Mouse (Mus musculus) MEL (cell line): ENCODE measurements around the gene Slc25a24. TPM values are rescaled to one million over a fixed set of nuclear protein-coding genes. Genes with fewer than 3 reads are reported as not detected.
A peak's percentile ranks its signal among the peaks of the same experiment; 100 is the strongest.

ENCODE experiments used
- DNase-seq: peaks from one replicate; pipeline ENCODE4 v3.0.0; 2011; ENCODE audit warnings: low read depth, low spot score
- H3K27ac ChIP-seq: 2 replicates; pipeline ENCODE4 v1.5.1; 2012; ENCODE audit warnings: low read depth, mild to moderate bottlenecking, control low read depth, low read length, moderate library complexity; ENCODE audit not compliant: control insufficient read depth
- H3K27me3 ChIP-seq, 2 experiments: fragments of 150-350 bp in 1 of 2; sonication (generic) in 1 of 2; 2 replicates each; pipeline ENCODE4 v1.6.1; 2012; ENCODE audit warnings: low read length in 2 of 2, mild to moderate bottlenecking in 2 of 2, improper control_type of control experiment in 1 of 2, moderate library complexity in 1 of 2; ENCODE audit not compliant: insufficient read depth in 2 of 2, control insufficient read depth in 1 of 2
- H3K36me3 ChIP-seq, 2 experiments: 2 replicates each; pipeline ENCODE4 v1.6.1; 2012 to 2014; ENCODE audit warnings: low read length in 2 of 2, improper control_type of control experiment in 1 of 2, inconsistent platforms in 1 of 2, mild to moderate bottlenecking in 1 of 2; ENCODE audit not compliant: insufficient read depth in 2 of 2, control insufficient read depth in 1 of 2
- H3K4me1 ChIP-seq, 2 experiments: fragments of 150-350 bp in 1 of 2; sonication (generic) in 1 of 2; 2 replicates each; pipeline ENCODE4 v1.6.1; 2012; ENCODE audit warnings: low read length in 2 of 2, improper control_type of control experiment in 1 of 2, mild to moderate bottlenecking in 1 of 2; ENCODE audit not compliant: insufficient read depth in 2 of 2, control insufficient read depth in 1 of 2
- H3K4me3 ChIP-seq, 2 experiments: fragments of 150-350 bp in 1 of 2; sonication (generic) in 1 of 2; 2 replicates each; pipeline ENCODE4 v1.5.1; 2012; ENCODE audit warnings: low read depth in 2 of 2, low read length in 2 of 2, mild to moderate bottlenecking in 2 of 2, moderate library complexity in 2 of 2, control low read depth in 1 of 2, improper control_type of control experiment in 1 of 2; ENCODE audit not compliant: control insufficient read depth in 1 of 2, insufficient read depth in 1 of 2
- H3K79me2 ChIP-seq: 2 replicates; pipeline ENCODE4 v1.6.1; 2012; ENCODE audit warnings: mild to moderate bottlenecking, low read length, moderate library complexity; ENCODE audit not compliant: control insufficient read depth, poor library complexity, insufficient read depth
- H3K9ac ChIP-seq: 2 replicates; pipeline ENCODE4 v1.6.1; 2012; ENCODE audit warnings: low read depth, mild to moderate bottlenecking, control low read depth, low read length, moderate library complexity; ENCODE audit not compliant: control insufficient read depth, poor library complexity, severe bottlenecking
- H3K9me3 ChIP-seq: fragments of 150-350 bp; sonication (generic); replicated peaks from 2 replicates; pipeline ENCODE4 v1.6.1; 2012; ENCODE audit warnings: mild to moderate bottlenecking, low read length, improper control_type of control experiment, moderate library complexity; ENCODE audit not compliant: insufficient read depth
- CHD1 ChIP-seq: IDR thresholded peaks from 2 replicates; pipeline ENCODE4 v1.6.1; 2012; ENCODE audit warnings: low read depth, mild to moderate bottlenecking, inconsistent platforms, low read length, improper control_type of control experiment
- ELF1 ChIP-seq: IDR thresholded peaks from 2 replicates; pipeline ENCODE4 v1.6.1; 2014; ENCODE audit warnings: low read depth, mild to moderate bottlenecking, inconsistent platforms, low read length, improper control_type of control experiment, moderate library complexity
- EP300 ChIP-seq, 2 experiments: IDR thresholded peaks; 2 replicates each; pipeline ENCODE4 v1.6.1; 2011; ENCODE audit warnings: improper control_type of control experiment in 2 of 2, low read length in 2 of 2, low read depth in 1 of 2, mild to moderate bottlenecking in 1 of 2
- ETS1 ChIP-seq: IDR thresholded peaks from 2 replicates; pipeline ENCODE4 v1.6.1; 2012; ENCODE audit warnings: low read depth, mild to moderate bottlenecking, inconsistent platforms, low read length, improper control_type of control experiment, moderate library complexity
- GATA1 ChIP-seq: IDR thresholded peaks from 2 replicates; pipeline ENCODE4 v1.6.1; 2011; ENCODE audit warnings: low read depth, low read length, improper control_type of control experiment
- HCFC1 ChIP-seq: IDR thresholded peaks from 2 replicates; pipeline ENCODE4 v1.6.1; 2012; ENCODE audit warnings: low read depth, mild to moderate bottlenecking, inconsistent platforms, low read length, improper control_type of control experiment, moderate library complexity
- JUND ChIP-seq: IDR thresholded peaks from 2 replicates; pipeline ENCODE4 v1.6.1; 2011; ENCODE audit warnings: low read depth, mild to moderate bottlenecking, improper control_type of control experiment, low read length
- KAT2A ChIP-seq: conservative IDR thresholded peaks from 2 replicates; pipeline ENCODE4 v1.6.1; 2012; ENCODE audit warnings: low read depth, low read length, improper control_type of control experiment, inconsistent platforms
- MAX ChIP-seq: IDR thresholded peaks from 2 replicates; pipeline ENCODE4 v1.6.1; 2011; ENCODE audit warnings: low read length, improper control_type of control experiment
- MAZ ChIP-seq: IDR thresholded peaks from 2 replicates; pipeline ENCODE4 v1.6.1; 2012; ENCODE audit warnings: low read depth, mild to moderate bottlenecking, inconsistent platforms, low read length, improper control_type of control experiment
- MYB ChIP-seq: IDR thresholded peaks from 2 replicates; pipeline ENCODE4 v1.6.1; 2011; ENCODE audit warnings: mild to moderate bottlenecking, low read depth, low read length, improper control_type of control experiment
- NELFE ChIP-seq: IDR thresholded peaks from 2 replicates; pipeline ENCODE4 v1.6.1; 2011; ENCODE audit warnings: low read depth, low read length, improper control_type of control experiment
- NRF1 ChIP-seq: IDR thresholded peaks from 2 replicates; pipeline ENCODE4 v1.6.1; 2014; ENCODE audit warnings: low read depth, mild to moderate bottlenecking, inconsistent platforms, low read length, improper control_type of control experiment, moderate library complexity; ENCODE audit not compliant: poor library complexity, insufficient read depth, severe bottlenecking
- POLR2A ChIP-seq, 2 experiments: IDR thresholded peaks; 2 replicates each; pipeline ENCODE4 v1.6.1; 2011 to 2012; ENCODE audit warnings: low read length in 2 of 2, mild to moderate bottlenecking in 2 of 2, control low read depth in 1 of 2, improper control_type of control experiment in 1 of 2, low read depth in 1 of 2, moderate library complexity in 1 of 2; ENCODE audit not compliant: control insufficient read depth in 1 of 2, insufficient read depth in 1 of 2, poor library complexity in 1 of 2
- SIN3A ChIP-seq: IDR thresholded peaks from 2 replicates; pipeline ENCODE4 v1.6.1; 2012; ENCODE audit warnings: low read length, improper control_type of control experiment, inconsistent platforms
- TBP ChIP-seq: IDR thresholded peaks from 2 replicates; pipeline ENCODE4 v1.8.0; 2011; ENCODE audit warnings: low read depth, low read length, improper control_type of control experiment
- TCF12 ChIP-seq: IDR thresholded peaks from 2 replicates; pipeline ENCODE4 v1.6.1; 2014; ENCODE audit warnings: low read depth, mild to moderate bottlenecking, inconsistent platforms, low read length, improper control_type of control experiment, moderate library complexity
- USF1 ChIP-seq: IDR thresholded peaks from 2 replicates; pipeline ENCODE4 v1.6.1; 2014; ENCODE audit warnings: low read depth, mild to moderate bottlenecking, inconsistent platforms, low read length, improper control_type of control experiment, moderate library complexity
- ZC3H11A ChIP-seq: IDR thresholded peaks from 2 replicates; pipeline ENCODE4 v1.6.1; 2012; ENCODE audit warnings: low read depth, mild to moderate bottlenecking, inconsistent platforms, low read length, improper control_type of control experiment
- ZKSCAN1 ChIP-seq: IDR thresholded peaks from 2 replicates; pipeline ENCODE4 v1.6.1; 2012; ENCODE audit warnings: low read depth, mild to moderate bottlenecking, inconsistent platforms, low read length, improper control_type of control experiment, moderate library complexity
- ZNF384 ChIP-seq: IDR thresholded peaks from 2 replicates; pipeline ENCODE4 v1.6.1; 2012; ENCODE audit warnings: low read depth, mild to moderate bottlenecking, inconsistent platforms, low read length, improper control_type of control experiment
- polyA plus RNA-seq, 2 experiments: library from polyadenylated mRNA; stranded (reverse) in 1 of 2; unstranded in 1 of 2; fragments of >175 nt in 1 of 2; fragments of >200 nt in 1 of 2; gene quantifications; 2 replicates each; pipeline versions ENCODE4 v1.2.1 to v1.2.4; 2012; ENCODE audit warnings: low replicate concordance in 2 of 2, low read depth in 1 of 2; ENCODE audit not compliant: insufficient read length in 2 of 2, insufficient read depth in 1 of 2, missing spikeins in 1 of 2
- total RNA-seq: library from RNA; depleted of rRNA; stranded (reverse); fragments of 300-350 nt; gene quantifications from 2 replicates; pipeline ENCODE4 v1.2.3, GENCODE M21; 2012; rRNA removed

Slc25a24 gene
- total RNA-seq (5.5 and 5.6 TPM in 2 replicates), polyA plus RNA-seq (10 to 100 TPM in 1 of 2 experiments, not detected in 1; 14.3 TPM)

DNA sequence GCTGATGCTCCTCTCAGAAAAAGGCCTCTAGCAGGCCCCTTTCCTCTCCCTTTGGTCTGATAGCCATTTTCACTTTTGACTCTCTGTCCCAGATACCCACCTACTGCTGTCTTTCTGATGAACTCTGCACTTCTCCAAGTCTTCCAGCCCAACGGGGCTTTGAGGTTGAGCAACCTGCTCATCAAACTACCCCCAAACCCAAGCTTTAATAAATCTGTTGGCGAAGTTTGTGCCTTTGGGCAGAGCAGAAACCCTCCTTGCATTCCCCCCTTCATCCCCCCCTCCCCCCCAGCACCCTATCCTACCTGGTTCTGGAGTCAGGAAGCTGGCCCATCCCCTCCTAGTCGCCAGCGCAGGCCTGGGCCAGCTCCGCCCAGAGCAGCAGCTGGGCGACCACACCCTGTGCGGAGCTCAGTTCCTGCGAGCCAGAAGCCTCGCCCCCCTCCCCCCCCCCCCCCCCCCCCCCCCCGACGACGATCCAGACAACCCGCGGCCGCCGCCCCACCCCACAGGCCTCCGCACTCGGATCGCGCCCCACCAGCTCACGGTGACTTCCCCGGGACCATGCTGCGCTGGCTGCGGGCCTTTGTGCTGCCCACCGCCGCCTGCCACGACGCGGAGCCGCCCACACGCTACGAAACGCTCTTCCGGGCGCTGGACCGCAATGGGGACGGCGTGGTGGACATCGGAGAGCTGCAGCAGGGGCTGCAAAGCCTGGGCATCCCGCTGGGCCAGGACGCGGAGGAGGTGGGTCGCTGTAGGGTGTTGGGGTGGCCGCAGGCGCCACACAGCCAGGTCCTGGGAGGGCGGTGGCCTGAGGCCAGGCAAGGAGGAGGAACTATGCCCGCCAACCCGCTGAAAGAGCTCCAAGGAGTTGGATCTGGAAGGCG is at the start of gene Slc25a24:
Gene Slc25a24, plus strand, starts transcription at position 509 of the 890 bp plus-strand sequence.
- DNase-seq: peak; percentile 66
- H3K4me1 ChIP-seq: peaks cover 0 to 19% of the 10 kb centered on the region in 2 experiments; a peak in 3 of 4 replicates

DNA sequence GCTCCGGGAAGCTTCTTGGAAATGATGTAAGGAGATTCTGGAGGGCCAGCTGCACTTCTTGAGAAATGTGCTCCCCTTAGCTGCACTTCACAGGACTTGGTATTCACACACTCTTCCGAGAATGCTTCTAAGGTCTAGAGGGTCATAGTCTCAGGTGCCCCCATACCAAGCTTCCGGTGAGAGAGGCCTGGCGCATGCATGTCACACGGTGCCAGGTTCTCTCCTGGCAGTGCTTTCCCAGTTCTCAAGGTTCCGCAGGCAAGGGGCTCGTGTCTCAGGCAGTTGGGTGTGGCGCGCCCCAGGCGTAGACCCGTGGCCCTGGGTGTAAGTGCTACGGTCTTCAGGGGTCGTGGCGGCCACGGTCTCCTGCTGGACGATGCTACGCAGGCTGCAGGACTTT is 42.8 kb upstream of the Slc25a24 start, which contains the start of gene Slc25a54:
Gene Slc25a54, plus strand, starts transcription at position 301 of the 400 bp plus-strand sequence.
- Histone ChIP-seq H3K4me1 (no peaks in the 10 kb centered on the region), H3K27me3 (peaks cover 0 to 2% of the 10 kb centered on the region in 2 experiments; a peak in 3 of 4 replicates), H3K27ac (no peak within 1 kb of the TSS), H3K9ac (no peak within 1 kb of the TSS), H3K79me2 (no peaks in the 10 kb centered on the region; the same call in 1 of the 2 replicates), H3K36me3 (no peaks in the 10 kb centered on the region), H3K4me3 (no peak within 1 kb of the TSS), H3K9me3 (no peaks in the 10 kb centered on the region)
- no peak for DNase-seq
- TF ChIP-seq JUND: no peak
- TF ChIP-seq KAT2A: no peak
- TF ChIP-seq POLR2A (IDR thresholded peaks at IDR 0.05; ENCODE audit: control insufficient read depth in 1 of 2, insufficient read depth in 1 of 2, low read depth in 1 of 2, low read length in 2 of 2, poor library complexity in 1 of 2): no peak
- no peak for TF ChIP-seq TBP
- no peak for TF ChIP-seq MAZ
- TF ChIP-seq NELFE: no peak
- no peak for TF ChIP-seq ELF1
- TF ChIP-seq GATA1: no peak
- TF ChIP-seq SIN3A: no peak
- no peak for TF ChIP-seq CHD1
- no peak for TF ChIP-seq TCF12
- no peak for TF ChIP-seq NRF1
- TF ChIP-seq ZKSCAN1: no peak
- no peak for TF ChIP-seq EP300 (IDR thresholded peaks at IDR 0.05; ENCODE audit: low read depth in 1 of 2, low read length in 2 of 2)
- TF ChIP-seq USF1: no peak
- no peak for TF ChIP-seq MYB
- no peak for TF ChIP-seq HCFC1
- TF ChIP-seq ZC3H11A: no peak

More for the DNA sequence above, at the start of gene Slc25a24:
- TF ChIP-seq SIN3A: 0 out of 2 replicates have a peak, but pooled peaks have one; percentile 47
- no peak for TF ChIP-seq ZNF384
- 0 out of 2 replicates have a peak, but pooled peaks have one; percentile 8 for TF ChIP-seq ETS1
- 0 out of 2 replicates have a peak, but pooled peaks have one; percentile 27 for TF ChIP-seq MAX
- TF ChIP-seq CHD1: no peak
- 0 out of 4 replicates have a peak, but pooled peaks of 1 of the 2 experiments have one; percentile 30 for TF ChIP-seq POLR2A (IDR thresholded peaks at IDR 0.05; ENCODE audit: control insufficient read depth in 1 of 2, insufficient read depth in 1 of 2, low read depth in 1 of 2, low read length in 2 of 2, poor library complexity in 1 of 2)
- TF ChIP-seq NELFE: 0 out of 2 replicates have a peak, but pooled peaks have one; percentile 20
- no peak for TF ChIP-seq ZC3H11A
- TF ChIP-seq, all 39 proteins: peak for 5
- peak within 1 kb of the TSS; percentile 83 for H3K9ac ChIP-seq
- peaks cover 0 to 12% of the 10 kb centered on the region in 2 experiments; a peak in 2 of 4 replicates for H3K36me3 ChIP-seq
- peak within 1 kb of the TSS; percentile 78 for H3K27ac ChIP-seq
- no peaks in the 10 kb centered on the region for H3K27me3 ChIP-seq
- peak within 1 kb of the TSS; percentile 93 to 97 for H3K4me3 ChIP-seq
- H3K79me2 ChIP-seq: peaks cover 3% of the 10 kb centered on the region; the same call in 1 of the 2 replicates
- no peaks in the 10 kb centered on the region for H3K9me3 ChIP-seq
